Mouse (Mus musculus) liver, embryonic 11.5 days (tissue): ENCODE results near the gene Retreg1. TPM values are rescaled to one million over a fixed set of nuclear protein-coding genes. Genes with fewer than 3 reads are reported as not detected.
"Not testable (repeated sequence)": the region's sequence is repeated elsewhere in the genome, so short reads cannot be mapped to it uniquely, and the experiment has no call there.

Source experiments
- ATAC-seq: fragments of 200-750 bp; cut with Nextera tagmentation; replicated peaks from 2 replicates; pipeline ENCODE4 v1.8.0; 2017; ENCODE audit warnings: moderate number of reproducible peaks, mild to moderate bottlenecking, moderate TSS enrichment, moderate library complexity; ENCODE audit not compliant: low FRiP score
- DNase-seq: peaks from one replicate; pipeline ENCODE4 v3.0.0-alpha.2; 2017; ENCODE audit warnings: low spot score
- H3K27ac ChIP-seq: fragments of 300-500 bp; sonication (generic); 2 replicates; pipeline ENCODE4 v1.5.1; 2014; ENCODE audit warnings: mild to moderate bottlenecking, low read depth, low read length, control low read depth
- H3K27me3 ChIP-seq: fragments of 300-500 bp; sonication (generic); replicated peaks from 2 replicates; pipeline ENCODE4 v1.6.1; 2014; ENCODE audit warnings: low read length, mixed read lengths; ENCODE audit not compliant: control insufficient read depth, insufficient read depth
- H3K36me3 ChIP-seq: fragments of 300-500 bp; sonication (generic); 2 replicates; pipeline ENCODE4 v1.6.1; 2014; ENCODE audit warnings: mild to moderate bottlenecking, low read length, moderate library complexity, mixed read lengths; ENCODE audit not compliant: control insufficient read depth, insufficient read depth
- H3K4me1 ChIP-seq: fragments of 300-500 bp; sonication (generic); replicated peaks from 2 replicates; pipeline ENCODE4 v1.6.1; 2014; ENCODE audit warnings: low read length, mixed read lengths; ENCODE audit not compliant: control insufficient read depth, insufficient read depth
- H3K4me2 ChIP-seq: fragments of 300-500 bp; sonication (generic); 2 replicates; pipeline ENCODE4 v1.6.1; 2014; ENCODE audit warnings: mild to moderate bottlenecking, control low read depth, moderate library complexity
- H3K4me3 ChIP-seq: fragments of 300-500 bp; sonication (generic); 2 replicates; pipeline ENCODE4 v1.5.1; 2014; ENCODE audit warnings: low read depth, low read length, control low read depth
- H3K9ac ChIP-seq: fragments of 300-500 bp; sonication (generic); 2 replicates; pipeline ENCODE4 v1.6.1; 2014; ENCODE audit warnings: low read depth, low read length, control low read depth
- H3K9me3 ChIP-seq: fragments of 300-500 bp; sonication (generic); 2 replicates; pipeline ENCODE4 v1.6.1; 2016; ENCODE audit warnings: low read length, inconsistent platforms, mixed read lengths; ENCODE audit not compliant: control insufficient read depth
- WGBS: fragments of 180-500 bp; shearing (Covaris S2); extraction: QIAGEN DNeasy Blood & Tissue Kit; methylation state at CpG from one replicate; pipeline ENCODE4 v1.1.7; 2014; 5-methylcytosine and 5-hydroxymethylcytosine counted together
- polyA plus RNA-seq: library from polyadenylated mRNA; unstranded; fragments of >200 nt; fragmentation: Nextera tagmentation; extraction: Ambion mirVana; gene quantifications from 2 replicates; pipeline ENCODE4 v1.2.1, GENCODE M21; 2014

Retreg1 gene
- polyA plus RNA-seq, 1 experiment from 2014 or later, result 1.3 TPM

DNA sequence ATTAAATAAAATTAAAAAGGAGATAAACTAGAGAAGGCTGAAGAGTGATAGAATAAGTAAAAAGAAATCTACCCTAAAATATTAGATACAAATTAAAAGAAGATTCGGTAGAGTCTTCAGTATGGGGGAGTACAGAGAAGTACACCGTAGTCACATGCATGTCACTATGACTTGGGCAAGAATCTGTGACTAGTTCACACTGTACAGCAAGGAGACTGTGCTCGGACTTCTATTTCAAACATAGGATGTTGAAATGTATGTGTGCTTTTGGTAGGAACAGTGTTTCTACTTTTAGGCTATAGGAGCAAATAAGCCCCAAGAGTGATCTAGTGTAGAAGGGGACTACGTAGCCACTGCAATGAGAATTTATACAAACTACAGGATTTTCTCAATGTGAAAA is 131.4 kb downstream of the Retreg1 start:
- no peak for ATAC-seq
- Histone ChIP-seq H3K27ac (no peak overlapping the region), H3K9ac (no peak overlapping the region), H3K36me3 (no peaks in the 10 kb centered on the region), H3K4me2 (no peak overlapping the region), H3K4me3 (no peak overlapping the region), H3K4me1 (no peaks in the 10 kb centered on the region), H3K9me3 (no peaks in the 10 kb centered on the region), H3K27me3 (no peaks in the 10 kb centered on the region)
- 89% methylated on average over 4 of the region's 4 CpGs for WGBS
- no peak for DNase-seq

- DNase-seq (no peak), ATAC-seq (no peak)
- no peak overlapping the region for H3K4me2 ChIP-seq
- H3K36me3 ChIP-seq, result no peaks in the 10 kb centered on the region
- no peaks in the 10 kb centered on the region for H3K27me3 ChIP-seq
- 82% methylated on average over 6 of the region's 6 CpGs for WGBS
- H3K9me3 ChIP-seq, result no peaks in the 10 kb centered on the region
- no peak overlapping the region for H3K4me3 ChIP-seq
- no peak overlapping the region for H3K9ac ChIP-seq
- H3K4me1 ChIP-seq, result no peaks in the 10 kb centered on the region
- H3K27ac ChIP-seq, result no peak overlapping the region
Observed at GRCm38 (mm10) chr15:25975810-25976209, 132.8 kb downstream of the Retreg1 start.

- not testable (repeated sequence) for H3K36me3 ChIP-seq, H3K9me3 ChIP-seq, H3K27me3 ChIP-seq, DNase-seq, H3K27ac ChIP-seq
- peak overlapping the region; percentile 70 for H3K4me2 ChIP-seq
- ATAC-seq, result peak; percentile 11; the same call in 1 of the 2 replicates
- peak overlapping the region; percentile 64 for H3K9ac ChIP-seq
- WGBS, result 23% methylated on average over 6 of the region's 6 CpGs
- H3K4me1 ChIP-seq, result peaks cover 11% of the 10 kb centered on the region
- peak overlapping the region; percentile 98 for H3K4me3 ChIP-seq
Observed at GRCm38 (mm10) chr15:25983614-25984013, 140.6 kb downstream of the Retreg1 start.

GRCm38 (mm10) chr15:25984067-25984733 is 141.2 kb downstream of the Retreg1 start, which contains the start of gene Zfp622:
Gene Zfp622, plus strand, starts transcription at chr15:25984366.
- peak; percentile 91 for DNase-seq
- under 1% methylated on average over 57 of the region's 57 CpGs for WGBS

DNA sequence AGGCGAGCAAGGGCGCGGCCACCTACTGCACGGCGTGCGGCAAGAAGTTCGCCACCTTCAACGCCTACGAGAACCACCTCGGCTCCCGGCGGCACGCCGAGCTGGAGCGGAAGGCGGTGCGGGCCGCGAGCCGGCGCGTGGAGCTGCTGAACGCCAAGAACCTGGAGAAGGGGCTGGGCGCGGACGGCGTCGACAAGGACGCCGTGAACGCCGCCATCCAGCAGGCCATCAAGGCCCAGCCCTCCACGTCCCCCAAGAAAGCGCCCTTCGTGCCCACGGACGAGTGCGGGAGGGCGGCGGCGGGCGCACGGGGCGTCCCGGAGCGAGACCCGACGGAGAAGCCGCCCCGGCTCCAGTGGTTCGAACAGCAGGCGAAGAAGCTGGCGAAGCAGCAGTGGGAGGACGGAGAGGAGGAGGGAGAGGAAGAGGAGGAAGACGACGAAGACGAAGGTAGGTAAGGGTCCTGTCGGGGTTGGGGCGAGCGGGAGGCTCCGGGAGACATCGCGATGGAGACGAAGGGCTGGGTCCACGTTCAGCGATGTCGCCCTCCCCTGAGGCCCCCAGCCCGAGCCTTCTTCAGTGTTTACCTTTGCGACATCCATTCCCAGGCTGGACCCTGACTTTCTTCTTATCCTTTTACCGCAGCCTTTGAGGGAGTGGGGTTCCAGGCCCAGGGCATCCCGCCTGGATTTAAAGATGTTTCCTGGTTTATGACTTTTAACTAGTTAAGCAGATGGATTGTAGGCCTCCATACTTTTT is 141.9 kb downstream of the Retreg1 start:
- Histone ChIP-seq H3K27me3 (no peaks in the 10 kb centered on the region), H3K27ac (peak overlapping the region; percentile 91), H3K36me3 (peaks cover 8% of the 10 kb centered on the region; the same call in 1 of the 2 replicates), H3K4me2 (peak overlapping the region; percentile 97), H3K9ac (peak overlapping the region; percentile 92), H3K9me3 (no peaks in the 10 kb centered on the region), H3K4me1 (peaks cover 11% of the 10 kb centered on the region), H3K4me3 (peak overlapping the region; percentile 98)
- ATAC-seq, result no peak; the same call in 1 of the 2 replicates
- peak; percentile 42 for DNase-seq
- under 1% methylated on average over 71 of the region's 71 CpGs for WGBS

More at GRCm38 (mm10) chr15:25984067-25984733, 141.2 kb downstream of the Retreg1 start, which contains the start of gene Zfp622:
- H3K27ac ChIP-seq, result peak within 1 kb of the TSS; percentile 91
- H3K9me3 ChIP-seq, result no peaks in the 10 kb centered on the region
- H3K4me2 ChIP-seq, result peak within 1 kb of the TSS; percentile 97
- peaks cover 8% of the 10 kb centered on the region; the same call in 1 of the 2 replicates for H3K36me3 ChIP-seq
- H3K4me3 ChIP-seq, result peak within 1 kb of the TSS; percentile 98
- H3K4me1 ChIP-seq, result peaks cover 11% of the 10 kb centered on the region
- ATAC-seq, result peak; percentile 96
- peak within 1 kb of the TSS; percentile 92 for H3K9ac ChIP-seq
- no peaks in the 10 kb centered on the region for H3K27me3 ChIP-seq

GRCm38 (mm10) chr15:25992992-25993727 is 150.2 kb downstream of the Retreg1 start:
- Histone ChIP-seq H3K36me3 (peaks cover 36% of the 10 kb centered on the region; the same call in 1 of the 2 replicates), H3K9me3 (no peaks in the 10 kb centered on the region), H3K4me1 (no peaks in the 10 kb centered on the region), H3K9ac (no peak overlapping the region), H3K4me2 (no peak overlapping the region), H3K4me3 (no peak overlapping the region), H3K27me3 (no peaks in the 10 kb centered on the region), H3K27ac (no peak overlapping the region)
- 60% methylated on average over 8 of the region's 8 CpGs for WGBS
- ATAC-seq (no peak), DNase-seq (no peak)

DNA sequence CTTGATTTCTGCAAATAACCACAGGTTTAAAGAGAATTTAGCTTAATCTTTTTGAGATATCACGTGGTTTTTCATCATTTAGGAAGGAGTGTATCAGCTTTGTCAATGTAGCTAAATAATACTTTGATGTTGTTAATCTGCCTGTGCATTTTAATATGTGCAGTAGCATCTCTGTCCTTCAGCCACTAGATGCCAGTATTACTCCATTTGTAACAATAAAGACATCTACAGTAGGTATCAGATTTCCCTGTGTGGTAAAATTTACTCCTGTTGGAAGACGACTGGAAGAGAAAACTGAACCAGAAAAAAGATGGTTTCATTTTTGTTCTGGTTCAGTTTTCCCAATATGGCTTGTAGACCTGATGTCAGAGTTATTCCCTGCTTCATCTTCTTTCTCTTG is 152.5 kb downstream of the Retreg1 start:
- Histone ChIP-seq H3K27me3 (no peaks in the 10 kb centered on the region), H3K36me3 (peaks cover 32% of the 10 kb centered on the region; the same call in 1 of the 2 replicates)

DNA sequence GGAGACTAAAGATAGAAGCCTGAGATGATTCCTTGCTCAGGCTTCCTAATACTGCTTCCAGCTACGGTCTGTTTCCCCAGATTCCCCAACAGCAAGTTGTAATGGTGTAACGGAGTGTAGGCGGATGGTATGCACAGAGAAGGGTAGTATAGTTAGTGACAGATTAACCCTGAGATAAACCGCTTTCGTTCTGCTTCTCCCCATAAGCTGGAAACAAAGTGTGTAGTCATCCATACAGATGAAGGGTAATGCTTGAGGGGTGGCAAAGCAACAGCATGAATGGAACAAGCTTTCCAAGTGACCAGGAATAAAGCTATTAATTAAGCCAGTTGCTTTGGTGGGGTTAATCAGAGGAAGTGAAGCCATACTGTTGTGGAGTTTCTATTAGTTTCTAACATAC is 156.6 kb downstream of the Retreg1 start:
- not testable (repeated sequence) for H3K4me2 ChIP-seq, H3K27me3 ChIP-seq, H3K4me3 ChIP-seq, H3K27ac ChIP-seq, ATAC-seq, DNase-seq, H3K9me3 ChIP-seq, H3K4me1 ChIP-seq, H3K9ac ChIP-seq
- WGBS, result 84% methylated on average over 5 of the region's 5 CpGs
- H3K36me3 ChIP-seq, result peaks cover 15% of the 10 kb centered on the region; the same call in 1 of the 2 replicates

More for the DNA sequence above, 152.5 kb downstream of the Retreg1 start:
- H3K9ac ChIP-seq, result no peak overlapping the region
- H3K27ac ChIP-seq, result no peak overlapping the region
- 62% methylated on average over 2 of the region's 2 CpGs for WGBS
- no peak overlapping the region for H3K4me3 ChIP-seq
- no peak for DNase-seq
- no peaks in the 10 kb centered on the region for H3K9me3 ChIP-seq
- no peaks in the 10 kb centered on the region for H3K4me1 ChIP-seq
- no peak overlapping the region for H3K4me2 ChIP-seq
- ATAC-seq, result no peak
